Mouse (Mus musculus) embryonic stem cell, embryonic (primary cell): Measurements from ENCODE around the gene Pfdn5.

Experiments used
- CTCF ChIA-PET, 4 experiments: fragments of 300-600 bp in 2 of 4; fragments of 350-600 bp in 2 of 4; sonication (Branson Sonifier 250); formaldehyde crosslinking; loops; one replicate each; lab custom pipeline; 2022; ENCODE audit warnings: inconsistent platforms in 2 of 4; lab: Charles Lee
- POLR2A ChIA-PET, 4 experiments: fragments of 300-600 bp in 2 of 4; fragments of 350-600 bp in 2 of 4; sonication (Branson Sonifier 250); formaldehyde crosslinking; loops; one replicate each; lab custom pipeline; 2022; ENCODE audit warnings: antibody characterized with exemption in 4 of 4, inconsistent platforms in 1 of 4; lab: Charles Lee

Pfdn5 gene

GRCm38 (mm10) chr15:102350942-102351291, 25.0 kb downstream of the Pfdn5 start:
- ChIA-PET CTCF (interaction anchor here (0.6 to 2.3 kb wide), 30 partner anchors 8 to 1370 kb away, joined by 3 to 20 read pairs (median 4); partner anchors contain the start of genes Myg1 (in 2 of the 4), Npff (in 2 of the 4), Pcbp2 (in 1 of the 4) and Tarbp2 (in 1 of the 4)), POLR2A (interaction anchor here (0.5 to 2.4 kb wide), 70 partner anchors 8 to 888 kb away, joined by 3 to 21 read pairs (median 4); partner anchors contain the start of genes Pcbp2 (in 3 of the 4), Sp1 (in 3 of the 4), Tarbp2 (in 3 of the 4) and Myg1 (in 2 of the 4))

- ChIA-PET POLR2A (no interaction called here), CTCF (interaction anchor here in 1 of 4 experiments (0.6 kb wide), 1 partner anchor 15 kb away, joined by 4 read pairs; no protein-coding TSS in a partner anchor)
These were observed 26.3 kb downstream of the Pfdn5 start for GRCm38 (mm10) chr15:102352177-102352576.

GRCm38 (mm10) chr15:102353986-102354385, 28.1 kb downstream of the Pfdn5 start:
- POLR2A ChIA-PET: interaction anchor here in 3 of 4 experiments (0.6 to 2.3 kb wide), 21 partner anchors 8 to 505 kb away, joined by 3 to 12 read pairs (median 4); partner anchors contain the start of genes Tarbp2 (in 2 of the 3), Pcbp2 (in 1 of the 3), Pfdn5 (in 1 of the 3) and Sp1 (in 1 of the 3)
- CTCF ChIA-PET: interaction anchor here (0.6 to 2.3 kb wide), 16 partner anchors 8 to 246 kb away, joined by 3 to 10 read pairs (median 4); partner anchors contain the start of genes Csad (in 1 of the 4), Pfdn5 (in 1 of the 4) and Sp7 (in 1 of the 4)

GRCm38 (mm10) chr15:102355134-102355870, 29.4 kb downstream of the Pfdn5 start:
- ChIA-PET CTCF (interaction anchor here (0.6 to 2.3 kb wide), 32 partner anchors 9 to 634 kb away, joined by 3 to 13 read pairs (median 4); partner anchors contain the start of genes Npff (in 2 of the 4), Csad (in 1 of the 4), Map3k12 (in 1 of the 4) and Myg1 (in 1 of the 4)), POLR2A (interaction anchor here in 3 of 4 experiments (0.6 to 2.3 kb wide), 42 partner anchors 9 to 316 kb away, joined by 3 to 16 read pairs (median 4); partner anchors contain the start of genes Sp1 (in 3 of the 3), Myg1 (in 2 of the 3), Tarbp2 (in 2 of the 3) and Amhr2 (in 1 of the 3))

- CTCF ChIA-PET: interaction anchor here (0.6 to 2.3 kb wide), 26 partner anchors 10 to 634 kb away, joined by 3 to 13 read pairs (median 4); partner anchors contain the start of genes Npff (in 2 of the 4), Map3k12 (in 1 of the 4), Myg1 (in 1 of the 4) and Sp7 (in 1 of the 4)
- POLR2A ChIA-PET: interaction anchor here in 3 of 4 experiments (0.6 to 2.3 kb wide), 34 partner anchors 9 to 315 kb away, joined by 3 to 16 read pairs (median 5); partner anchors contain the start of genes Sp1 (in 3 of the 3), Myg1 (in 2 of the 3), Tarbp2 (in 2 of the 3) and Amhr2 (in 1 of the 3)
These were observed 30.0 kb downstream of the Pfdn5 start for GRCm38 (mm10) chr15:102355871-102356441.

DNA sequence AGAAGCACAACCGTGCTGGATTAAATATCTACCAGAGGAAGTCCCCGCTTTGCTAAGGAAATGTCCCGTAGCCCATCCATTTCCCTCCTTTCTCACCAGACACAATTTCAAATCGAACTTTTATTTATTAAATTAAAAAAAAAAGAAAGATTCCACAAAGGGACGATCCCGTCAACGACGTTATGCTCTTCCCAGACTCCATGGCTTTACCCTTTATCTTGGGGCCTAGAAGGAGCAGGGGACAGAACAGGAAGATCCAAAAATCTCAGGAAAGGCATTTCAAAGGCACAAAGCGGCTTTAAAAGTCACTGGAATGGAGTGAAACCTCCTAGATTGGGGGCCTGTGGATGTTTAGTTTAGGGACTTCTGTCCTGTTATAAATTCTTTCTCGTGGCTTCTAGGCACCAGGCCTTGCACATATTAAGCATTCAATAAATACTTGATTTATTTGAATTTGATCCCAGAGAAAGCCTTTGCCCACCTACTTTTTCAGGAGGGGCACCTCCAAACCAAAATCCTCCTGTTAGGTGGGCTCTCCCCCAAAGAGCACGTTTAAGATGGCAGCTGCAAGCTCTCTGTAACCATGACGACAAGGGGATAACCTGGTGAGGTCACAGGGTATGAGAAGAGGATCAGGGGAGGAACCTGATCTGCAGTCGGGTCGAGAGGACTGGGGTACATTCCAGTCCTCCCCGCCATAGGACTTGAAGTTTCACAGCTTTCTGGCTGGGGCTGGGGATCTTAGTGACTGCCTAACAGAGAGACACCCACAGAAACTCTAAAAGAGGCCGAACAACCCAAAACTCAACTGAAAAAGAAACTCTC, 30.8 kb downstream of the Pfdn5 start:
- CTCF ChIA-PET: interaction anchor here in 1 of 4 experiments (0.8 to 1.8 kb wide), 2 partner anchors 132 to 383 kb away, joined by 3 to 5 read pairs; no protein-coding TSS in a partner anchor
- POLR2A ChIA-PET: interaction anchor here in 3 of 4 experiments (0.9 to 6.3 kb wide), 14 partner anchors 9 to 162 kb away, joined by 3 to 45 read pairs (median 4); partner anchors contain the start of gene Myg1 (in 1 of the 3)

GRCm38 (mm10) chr15:102358126-102358525, 32.2 kb downstream of the Pfdn5 start:
- ChIA-PET CTCF (interaction anchor here (0.6 to 2.2 kb wide), 24 partner anchors 8 to 1255 kb away, joined by 3 to 16 read pairs (median 4); partner anchors contain the start of gene Aaas (in 1 of the 4)), POLR2A (interaction anchor here in 3 of 4 experiments (0.5 to 6.3 kb wide), 43 partner anchors 8 to 313 kb away, joined by 3 to 45 read pairs (median 4); partner anchors contain the start of genes Pcbp2 (in 3 of the 3), Myg1 (in 2 of the 3), Sp1 (in 2 of the 3) and Tarbp2 (in 2 of the 3))

GRCm38 (mm10) chr15:102358834-102359233, 32.9 kb downstream of the Pfdn5 start:
- POLR2A ChIA-PET: interaction anchor here in 3 of 4 experiments (0.5 to 6.3 kb wide), 35 partner anchors 8 to 374 kb away, joined by 3 to 45 read pairs (median 5); partner anchors contain the start of genes Tarbp2 (in 3 of the 3), Pcbp2 (in 2 of the 3), Sp1 (in 2 of the 3) and Aaas (in 1 of the 3)
- CTCF ChIA-PET: interaction anchor here (0.5 to 2.2 kb wide), 22 partner anchors 9 to 1731 kb away, joined by 3 to 16 read pairs (median 5); partner anchors contain the start of genes Aaas (in 2 of the 4) and Tarbp2 (in 1 of the 4)

- ChIA-PET CTCF (interaction anchor here (0.5 to 1.2 kb wide), 9 partner anchors 9 to 253 kb away, joined by 3 to 7 read pairs (median 3); partner anchors contain the start of gene Espl1 (in 1 of the 4)), POLR2A (interaction anchor here in 3 of 4 experiments (0.6 to 6.3 kb wide), 16 partner anchors 9 to 353 kb away, joined by 3 to 45 read pairs (median 4); partner anchors contain the start of genes Aaas (in 2 of the 3) and Sp1 (in 2 of the 3))
These were observed 36.7 kb downstream of the Pfdn5 start for GRCm38 (mm10) chr15:102362648-102363047.

GRCm38 (mm10) chr15:102364678-102365077, 38.8 kb downstream of the Pfdn5 start:
- ChIA-PET POLR2A (interaction anchor here in 3 of 4 experiments (0.6 to 3.7 kb wide), 8 partner anchors 10 to 153 kb away, joined by 3 to 11 read pairs (median 4); partner anchors contain the start of genes Sp1 (in 1 of the 3) and Tarbp2 (in 1 of the 3)), CTCF (interaction anchor here in 1 of 4 experiments (0.8 to 1.8 kb wide), 2 partner anchors 17 to 36 kb away, joined by 3 to 6 read pairs; no protein-coding TSS in a partner anchor)

DNA sequence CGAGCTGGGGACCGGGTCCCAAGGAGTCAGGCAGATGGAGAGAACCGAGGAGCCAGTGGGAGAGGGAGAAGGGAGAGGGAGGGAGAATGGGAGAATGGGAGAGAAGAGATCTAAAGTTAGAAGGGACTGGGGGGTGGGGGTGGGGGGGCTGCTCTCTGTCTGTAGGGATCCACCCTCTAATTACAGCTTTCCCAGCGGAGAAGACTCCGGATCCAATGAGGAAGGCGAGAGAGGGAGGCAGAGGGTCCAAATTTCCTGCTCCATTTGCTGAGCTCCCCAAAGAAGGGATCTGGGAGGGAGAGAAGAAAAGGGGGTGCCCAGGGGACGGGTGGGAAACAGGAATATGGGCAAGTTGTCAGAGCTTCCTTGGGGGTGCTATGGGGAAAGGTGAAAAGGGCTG, 40.3 kb downstream of the Pfdn5 start:
- POLR2A ChIA-PET: interaction anchor here in 3 of 4 experiments (0.5 to 3.7 kb wide), 21 partner anchors 8 to 583 kb away, joined by 3 to 13 read pairs (median 4); partner anchors contain the start of genes Sp1 (in 2 of the 3), Tarbp2 (in 2 of the 3), Aaas (in 1 of the 3) and Pcbp2 (in 1 of the 3)
- CTCF ChIA-PET: interaction anchor here in 3 of 4 experiments (0.6 to 2.0 kb wide), 10 partner anchors 11 to 55 kb away, joined by 3 to 14 read pairs (median 6); partner anchors contain the start of gene Aaas (in 1 of the 3)

DNA sequence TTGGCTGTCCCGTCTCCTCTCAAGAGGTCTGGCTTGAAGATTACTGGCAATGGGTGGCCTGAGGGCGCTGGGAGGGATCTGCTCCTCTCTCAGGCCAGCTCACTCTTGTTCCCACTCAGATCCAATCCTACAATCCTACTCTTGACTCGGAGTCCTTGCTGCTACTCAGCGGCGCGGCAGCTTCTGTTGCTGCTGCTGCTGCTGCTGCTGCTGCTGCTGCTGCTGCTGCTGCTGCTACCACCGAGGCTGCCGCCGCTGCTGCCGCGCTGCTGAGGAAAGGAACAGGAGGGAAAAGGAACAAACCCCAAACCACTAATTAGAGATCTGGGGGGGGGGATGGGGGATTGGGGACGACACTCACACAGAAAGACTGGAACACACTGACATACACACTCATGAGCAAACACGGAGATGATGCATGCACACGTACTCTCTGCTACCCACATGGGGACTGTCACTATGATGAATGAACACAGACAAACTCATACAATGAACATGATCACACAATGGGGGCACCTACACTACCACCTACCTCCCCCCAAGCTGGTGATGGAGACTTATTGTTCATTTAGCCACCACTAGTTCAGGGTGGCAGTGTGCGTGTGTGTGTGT, 40.9 kb downstream of the Pfdn5 start, which contains the start of gene Sp7:
TSS of gene Sp7 (minus strand) at position 450 of the 612 bp plus-strand sequence.
- ChIA-PET POLR2A (interaction anchor here in 2 of 4 experiments (0.6 to 3.7 kb wide), 14 partner anchors 8 to 151 kb away, joined by 3 to 13 read pairs (median 6); partner anchors contain the start of genes Aaas (in 1 of the 2), Pcbp2 (in 1 of the 2), Pfdn5 (in 1 of the 2) and Sp1 (in 1 of the 2)), CTCF (interaction anchor here in 3 of 4 experiments (0.6 to 2.0 kb wide), 9 partner anchors 10 to 42 kb away, joined by 3 to 14 read pairs (median 5); partner anchors contain the start of gene Aaas (in 1 of the 3))

GRCm38 (mm10) chr15:102369972-102370371, 44.1 kb downstream of the Pfdn5 start:
- ChIA-PET CTCF (interaction anchor here in 3 of 4 experiments (0.6 to 2.0 kb wide), 6 partner anchors 11 to 20 kb away, joined by 3 to 7 read pairs (median 5); partner anchors contain the start of gene Aaas (in 1 of the 3)), POLR2A (interaction anchor here (0.6 to 4.9 kb wide), 13 partner anchors 10 to 240 kb away, joined by 3 to 45 read pairs (median 5); partner anchors contain the start of genes Sp1 (in 2 of the 4), Aaas (in 1 of the 4) and Espl1 (in 1 of the 4))

GRCm38 (mm10) chr15:102370727-102371126, 44.8 kb downstream of the Pfdn5 start:
- ChIA-PET CTCF (interaction anchor here in 3 of 4 experiments (0.6 to 2.0 kb wide), 8 partner anchors 9 to 20 kb away, joined by 3 to 7 read pairs (median 4); partner anchors contain the start of gene Aaas (in 1 of the 3)), POLR2A (interaction anchor here in 3 of 4 experiments (0.6 to 4.9 kb wide), 17 partner anchors 11 to 240 kb away, joined by 3 to 45 read pairs (median 4); partner anchors contain the start of genes Aaas (in 1 of the 3), Espl1 (in 1 of the 3), Prr13 (in 1 of the 3) and Tarbp2 (in 1 of the 3))
